Mouse (Mus musculus) frontal cortex, adult 2 months (tissue): ENCODE data around the gene Cnn2. TPM values are rescaled to one million over a fixed set of nuclear protein-coding genes. Genes with fewer than 3 reads are reported as not detected.

Experiments
- DNase-seq, 2 experiments: peaks; one replicate each; pipeline ENCODE4 v3.0.0; 2022; ENCODE audit warnings: low spot score in 1 of 2; ENCODE audit errors: extremely low spot score in 1 of 2
- polyA plus RNA-seq: library from polyadenylated mRNA; depleted of rRNA; stranded (reverse); fragments of >200 nt; gene quantifications from 2 replicates; pipeline ENCODE4 v1.2.3, GENCODE M21; 2012

Cnn2 gene
- polyA plus RNA-seq, 1 experiment = 10.4 TPM

GRCm38 (mm10) chr10:79989272-79989786 lies 945 bp downstream of the Cnn2 start:
- no peak for DNase-seq

GRCm38 (mm10) chr10:79989870-79990269 lies 1.5 kb downstream of the Cnn2 start:
- no peak for DNase-seq

- no peak for DNase-seq
These were observed 2.7 kb downstream of the Cnn2 start for GRCm38 (mm10) chr10:79991099-79991498.

GRCm38 (mm10) chr10:79991548-79991947 lies 3.2 kb downstream of the Cnn2 start:
- DNase-seq = no peak

- DNase-seq = no peak
These were observed 6.2 kb downstream of the Cnn2 start for GRCm38 (mm10) chr10:79994397-79995115.

- DNase-seq = no peak
These were observed 7.3 kb downstream of the Cnn2 start for GRCm38 (mm10) chr10:79995636-79996035.

GRCm38 (mm10) chr10:79996272-79997033 lies 8.1 kb downstream of the Cnn2 start, which contains the start of gene Abca7:
Abca7 (plus strand) TSS chr10:79996494.
- DNase-seq = peak; percentile 85 to 97

GRCm38 (mm10) chr10:79997034-79997760 lies 8.8 kb downstream of the Cnn2 start:
- peak in 1 of 2 experiments; percentile 83 for DNase-seq

- no peak for DNase-seq
These were observed 9.4 kb downstream of the Cnn2 start for GRCm38 (mm10) chr10:79997819-79998218.

- no peak for DNase-seq
These were observed 13.6 kb downstream of the Cnn2 start for GRCm38 (mm10) chr10:80001945-80002344.

- DNase-seq = no peak
These were observed 14.4 kb downstream of the Cnn2 start for GRCm38 (mm10) chr10:80002829-80003228.

- DNase-seq = no peak
These were observed 15.2 kb downstream of the Cnn2 start for GRCm38 (mm10) chr10:80003374-80004232.

GRCm38 (mm10) chr10:80004233-80004705 lies 15.9 kb downstream of the Cnn2 start:
- no peak for DNase-seq

GRCm38 (mm10) chr10:80011740-80012139 lies 23.4 kb downstream of the Cnn2 start:
- DNase-seq = no peak

- DNase-seq = no peak
These were observed 25.2 kb downstream of the Cnn2 start for GRCm38 (mm10) chr10:80013609-80014008.

- DNase-seq = no peak
These were observed 26.3 kb downstream of the Cnn2 start for GRCm38 (mm10) chr10:80014484-80015290.

GRCm38 (mm10) chr10:80015583-80015982 lies 27.2 kb downstream of the Cnn2 start:
- no peak for DNase-seq

- peak in 1 of 2 experiments; percentile 29 for DNase-seq
These were observed 28.1 kb downstream of the Cnn2 start, which contains the start of gene Arhgap45 for GRCm38 (mm10) chr10:80016511-80016910. Arhgap45 (plus strand) TSS chr10:80016653.

GRCm38 (mm10) chr10:80016931-80017330 lies 28.5 kb downstream of the Cnn2 start:
- no peak for DNase-seq
